Mouse (Mus musculus) kidney, embryonic 15.5 days (tissue): ENCODE results near the gene Il13. TPM values are rescaled to one million over a fixed set of nuclear protein-coding genes. Genes with fewer than 3 reads are reported as not detected.

Experiments used
- ATAC-seq: fragments of 200-750 bp; cut with Nextera tagmentation; replicated peaks from 2 replicates; pipeline ENCODE4 v1.8.0; 2017; ENCODE audit warnings: moderate TSS enrichment; ENCODE audit not compliant: low FRiP score
- H3K27ac ChIP-seq: fragments of 300-500 bp; sonication (generic); 2 replicates; pipeline ENCODE4 v1.5.1; 2015; ENCODE audit warnings: mild to moderate bottlenecking, inconsistent platforms
- H3K27me3 ChIP-seq: fragments of 300-500 bp; sonication (generic); 2 replicates; pipeline ENCODE4 v1.6.1; 2015; ENCODE audit warnings: inconsistent platforms
- H3K36me3 ChIP-seq: fragments of 300-500 bp; sonication (generic); 2 replicates; pipeline ENCODE4 v1.6.1; 2015; ENCODE audit warnings: inconsistent platforms
- H3K4me1 ChIP-seq: fragments of 300-500 bp; sonication (generic); 2 replicates; pipeline ENCODE4 v1.6.1; 2015; ENCODE audit warnings: inconsistent platforms
- H3K4me2 ChIP-seq: fragments of 300-500 bp; sonication (generic); 2 replicates; pipeline ENCODE4 v1.6.1; 2015; ENCODE audit warnings: moderate library complexity, mild to moderate bottlenecking, inconsistent platforms
- H3K4me3 ChIP-seq: fragments of 300-500 bp; sonication (generic); replicated peaks from 2 replicates; pipeline ENCODE4 v1.5.1; 2015; ENCODE audit warnings: mild to moderate bottlenecking, inconsistent platforms
- H3K9ac ChIP-seq: fragments of 300-500 bp; sonication (generic); 2 replicates; pipeline ENCODE4 v1.6.1; 2015; ENCODE audit warnings: mild to moderate bottlenecking, inconsistent platforms
- H3K9me3 ChIP-seq: fragments of 300-500 bp; sonication (generic); replicated peaks from 2 replicates; pipeline ENCODE4 v1.6.1; 2016; ENCODE audit warnings: inconsistent platforms
- WGBS: fragments of 180-500 bp; shearing (Covaris S2); methylation state at CpG from one replicate; pipeline ENCODE4 v1.1.7; 2015; ENCODE audit warnings: mixed read lengths; 5-methylcytosine and 5-hydroxymethylcytosine counted together
- polyA plus RNA-seq: library from polyadenylated mRNA; unstranded; fragments of >200 nt; fragmentation: Nextera tagmentation; extraction: Ambion mirVana; gene quantifications from 2 replicates; pipeline ENCODE4 v1.2.1, GENCODE M21; 2015

The Il13 gene
- not detected in 2 replicates for polyA plus RNA-seq

GRCm38 (mm10) chr11:53634556-53634955 is at the start of gene Il13:
Gene Il13, minus strand, starts transcription at chr11:53634702.
- ATAC-seq = no peak
- no peak within 1 kb of the TSS for H3K27ac ChIP-seq
- peaks cover 18% of the 10 kb centered on the region for H3K4me1 ChIP-seq
- peaks cover 31% of the 10 kb centered on the region for H3K27me3 ChIP-seq
- H3K9ac ChIP-seq = no peak within 1 kb of the TSS
- no peak within 1 kb of the TSS for H3K4me3 ChIP-seq
- H3K36me3 ChIP-seq = no peaks in the 10 kb centered on the region
- H3K9me3 ChIP-seq = no peaks in the 10 kb centered on the region
- 90% methylated on average over 8 of the region's 8 CpGs for WGBS
- no peak within 1 kb of the TSS; the same call in 1 of the 2 replicates for H3K4me2 ChIP-seq

- Histone ChIP-seq H3K9me3 (no peaks in the 10 kb centered on the region), H3K4me3 (no peak overlapping the region), H3K4me2 (no peak overlapping the region), H3K27ac (no peak overlapping the region), H3K36me3 (peaks cover 66% of the 10 kb centered on the region), H3K9ac (no peak overlapping the region), H3K27me3 (no peaks in the 10 kb centered on the region), H3K4me1 (no peaks in the 10 kb centered on the region)
- ATAC-seq = no peak
- 91% methylated on average over 9 of the region's 9 CpGs for WGBS
Measured at GRCm38 (mm10) chr11:53682994-53683530, 48.6 kb upstream of the Il13 start.

GRCm38 (mm10) chr11:53682170-53682569 is 47.7 kb upstream of the Il13 start:
- Histone ChIP-seq H3K4me2 (no peak overlapping the region), H3K27me3 (no peaks in the 10 kb centered on the region), H3K27ac (no peak overlapping the region), H3K36me3 (peaks cover 64% of the 10 kb centered on the region), H3K4me1 (no peaks in the 10 kb centered on the region), H3K9ac (no peak overlapping the region), H3K9me3 (no peaks in the 10 kb centered on the region), H3K4me3 (no peak overlapping the region)
- no peak for ATAC-seq
- 70% methylated on average over 2 of the region's 2 CpGs for WGBS

GRCm38 (mm10) chr11:53681686-53682085 is 47.2 kb upstream of the Il13 start:
- no peak overlapping the region for H3K27ac ChIP-seq
- H3K9me3 ChIP-seq = no peaks in the 10 kb centered on the region
- 91% methylated on average over 2 of the region's 2 CpGs for WGBS
- no peaks in the 10 kb centered on the region for H3K4me1 ChIP-seq
- ATAC-seq = no peak
- H3K36me3 ChIP-seq = peaks cover 64% of the 10 kb centered on the region
- no peak overlapping the region for H3K4me3 ChIP-seq
- H3K27me3 ChIP-seq = no peaks in the 10 kb centered on the region
- no peak overlapping the region for H3K9ac ChIP-seq
- no peak overlapping the region for H3K4me2 ChIP-seq

- H3K4me3 ChIP-seq = no peak overlapping the region
- no peak overlapping the region for H3K9ac ChIP-seq
- no peaks in the 10 kb centered on the region for H3K9me3 ChIP-seq
- ATAC-seq = no peak
- 83% methylated on average over 4 of the region's 4 CpGs for WGBS
- no peak overlapping the region for H3K27ac ChIP-seq
- no peak overlapping the region for H3K4me2 ChIP-seq
- H3K36me3 ChIP-seq = peaks cover 72% of the 10 kb centered on the region
- H3K4me1 ChIP-seq = no peaks in the 10 kb centered on the region
- H3K27me3 ChIP-seq = no peaks in the 10 kb centered on the region
Measured at GRCm38 (mm10) chr11:53680141-53680540, 45.6 kb upstream of the Il13 start.

GRCm38 (mm10) chr11:53671414-53671813 is 36.9 kb upstream of the Il13 start:
- H3K27ac ChIP-seq = no peak overlapping the region
- no peaks in the 10 kb centered on the region for H3K4me1 ChIP-seq
- no peak overlapping the region for H3K4me2 ChIP-seq
- H3K36me3 ChIP-seq = peaks cover 85% of the 10 kb centered on the region
- no peaks in the 10 kb centered on the region for H3K27me3 ChIP-seq
- no peaks in the 10 kb centered on the region for H3K9me3 ChIP-seq
- WGBS = 95% methylated on average over 4 of the region's 4 CpGs
- H3K4me3 ChIP-seq = no peak overlapping the region
- H3K9ac ChIP-seq = no peak overlapping the region
- ATAC-seq = no peak

- WGBS = 89% methylated on average over 5 of the region's 5 CpGs
- Histone ChIP-seq H3K27ac (no peak overlapping the region), H3K36me3 (peaks cover 37% of the 10 kb centered on the region), H3K27me3 (no peaks in the 10 kb centered on the region), H3K9me3 (no peaks in the 10 kb centered on the region), H3K4me3 (no peak overlapping the region), H3K9ac (no peak overlapping the region), H3K4me1 (peaks cover 3% of the 10 kb centered on the region; the same call in 1 of the 2 replicates), H3K4me2 (no peak overlapping the region)
- ATAC-seq = no peak
Measured at GRCm38 (mm10) chr11:53664091-53664490, 29.6 kb upstream of the Il13 start.

- H3K9ac ChIP-seq = no peak overlapping the region
- 66% methylated on average over 14 of the region's 14 CpGs for WGBS
- peaks cover 28% of the 10 kb centered on the region for H3K36me3 ChIP-seq
- H3K27ac ChIP-seq = no peak overlapping the region
- H3K27me3 ChIP-seq = no peaks in the 10 kb centered on the region
- H3K4me2 ChIP-seq = no peak overlapping the region
- peaks cover 3% of the 10 kb centered on the region; the same call in 1 of the 2 replicates for H3K4me1 ChIP-seq
- no peak overlapping the region for H3K4me3 ChIP-seq
- ATAC-seq = no peak
- H3K9me3 ChIP-seq = no peaks in the 10 kb centered on the region
Measured at GRCm38 (mm10) chr11:53662794-53663674, 28.5 kb upstream of the Il13 start.

GRCm38 (mm10) chr11:53657828-53658227 is 23.3 kb upstream of the Il13 start:
- Histone ChIP-seq H3K9ac (no peak overlapping the region), H3K4me2 (no peak overlapping the region), H3K27ac (no peak overlapping the region), H3K4me3 (no peak overlapping the region), H3K27me3 (no peaks in the 10 kb centered on the region), H3K9me3 (no peaks in the 10 kb centered on the region), H3K4me1 (no peaks in the 10 kb centered on the region), H3K36me3 (peaks cover 22% of the 10 kb centered on the region; the same call in 1 of the 2 replicates)
- WGBS = 89% methylated on average over 6 of the region's 6 CpGs
- no peak for ATAC-seq

GRCm38 (mm10) chr11:53657381-53657780 is 22.9 kb upstream of the Il13 start:
- H3K4me1 ChIP-seq = no peaks in the 10 kb centered on the region
- no peak overlapping the region for H3K4me2 ChIP-seq
- H3K9me3 ChIP-seq = no peaks in the 10 kb centered on the region
- no peak overlapping the region for H3K4me3 ChIP-seq
- WGBS = 68% methylated on average over 8 of the region's 8 CpGs
- peaks cover 26% of the 10 kb centered on the region for H3K36me3 ChIP-seq
- no peaks in the 10 kb centered on the region for H3K27me3 ChIP-seq
- H3K27ac ChIP-seq = no peak overlapping the region
- ATAC-seq = no peak
- no peak overlapping the region for H3K9ac ChIP-seq

GRCm38 (mm10) chr11:53656558-53657202 is 22.2 kb upstream of the Il13 start:
- no peak for ATAC-seq
- WGBS = 82% methylated on average over 9 of the region's 9 CpGs

GRCm38 (mm10) chr11:53655043-53655442 is 20.5 kb upstream of the Il13 start:
- Histone ChIP-seq H3K9ac (no peak overlapping the region), H3K4me1 (no peaks in the 10 kb centered on the region), H3K27ac (no peak overlapping the region), H3K27me3 (no peaks in the 10 kb centered on the region), H3K9me3 (no peaks in the 10 kb centered on the region), H3K36me3 (peaks cover 50% of the 10 kb centered on the region), H3K4me3 (no peak overlapping the region), H3K4me2 (no peak overlapping the region)
- 77% methylated on average over 5 of the region's 5 CpGs for WGBS
- no peak for ATAC-seq

More at GRCm38 (mm10) chr11:53656558-53657202, 22.2 kb upstream of the Il13 start:
- H3K9me3 ChIP-seq = no peaks in the 10 kb centered on the region
- H3K36me3 ChIP-seq = peaks cover 33% of the 10 kb centered on the region
- H3K27me3 ChIP-seq = no peaks in the 10 kb centered on the region
- H3K4me1 ChIP-seq = no peaks in the 10 kb centered on the region
- H3K9ac ChIP-seq = no peak overlapping the region
- no peak overlapping the region for H3K4me2 ChIP-seq
- H3K4me3 ChIP-seq = no peak overlapping the region
- no peak overlapping the region for H3K27ac ChIP-seq
